Mouse (Mus musculus): Measurements from ENCODE around the gene Bglap2.
A peak's percentile ranks its signal among the peaks of the same experiment; 100 is the strongest.
"Not testable (repeated sequence)": the region's sequence is repeated elsewhere in the genome, so short reads cannot be mapped to it uniquely, and the experiment has no call there.

Gene Bglap2

GRCm38 (mm10) chr3:88384364-88384763 is 5.9 kb upstream of the Bglap2 start, which contains the start of gene Bglap:
Gene Bglap (minus strand): TSS chr3:88384464.
- DNase-seq, result no peak

- DNase-seq, result not testable (repeated sequence)
Measured at GRCm38 (mm10) chr3:88382383-88382782, 3.9 kb upstream of the Bglap2 start.

GRCm38 (mm10) chr3:88381389-88382315 is 3.2 kb upstream of the Bglap2 start:
- peak; percentile 34 for DNase-seq

GRCm38 (mm10) chr3:88376644-88377043 is 1.9 kb downstream of the Bglap2 start:
- DNase-seq, result not testable (repeated sequence)

- not testable (repeated sequence) for DNase-seq
Measured at GRCm38 (mm10) chr3:88375750-88376626, 2.5 kb downstream of the Bglap2 start.

- not testable (repeated sequence) for DNase-seq
Measured at GRCm38 (mm10) chr3:88372643-88373042, 5.9 kb downstream of the Bglap2 start, which contains the start of gene Bglap3. Gene Bglap3 (minus strand): TSS chr3:88372743.

- not testable (repeated sequence) for DNase-seq
Measured at GRCm38 (mm10) chr3:88368511-88368910, 10.0 kb downstream of the Bglap2 start.

- DNase-seq, result not testable (repeated sequence)
Measured at GRCm38 (mm10) chr3:88367517-88367916, 11.0 kb downstream of the Bglap2 start.

GRCm38 (mm10) chr3:88366830-88367428 is 11.6 kb downstream of the Bglap2 start:
- DNase-seq, result peak; percentile 81

GRCm38 (mm10) chr3:88365705-88366361 is 12.7 kb downstream of the Bglap2 start:
- no peak for DNase-seq

GRCm38 (mm10) chr3:88364337-88364736 is 14.2 kb downstream of the Bglap2 start, which contains the start of gene Paqr6:
Gene Paqr6 (plus strand): TSS chr3:88364584.
- DNase-seq, result no peak

- DNase-seq, result peak; percentile 66
Measured at GRCm38 (mm10) chr3:88363700-88364099, 14.8 kb downstream of the Bglap2 start.

GRCm38 (mm10) chr3:88361612-88362313 is 16.7 kb downstream of the Bglap2 start:
- DNase-seq, result no peak

- no peak for DNase-seq
Measured at GRCm38 (mm10) chr3:88361096-88361495, 17.4 kb downstream of the Bglap2 start.

- DNase-seq, result no peak
Measured at GRCm38 (mm10) chr3:88359989-88360388, 18.5 kb downstream of the Bglap2 start.

GRCm38 (mm10) chr3:88359584-88359983 is 18.9 kb downstream of the Bglap2 start:
- DNase-seq, result no peak

- DNase-seq, result no peak
Measured at GRCm38 (mm10) chr3:88354396-88355165, 23.9 kb downstream of the Bglap2 start.

GRCm38 (mm10) chr3:88352907-88353306 is 25.6 kb downstream of the Bglap2 start:
- no peak for DNase-seq

GRCm38 (mm10) chr3:88350732-88351131 is 27.8 kb downstream of the Bglap2 start:
- DNase-seq, result peak; percentile 49

- DNase-seq, result no peak
Measured at GRCm38 (mm10) chr3:88339006-88339405, 39.5 kb downstream of the Bglap2 start.

GRCm38 (mm10) chr3:88338316-88338715 is 40.2 kb downstream of the Bglap2 start:
- no peak for DNase-seq

Data from right cerebral cortex, adult 18-20 months (tissue).